Mouse (Mus musculus) MEL (cell line): ENCODE measurements around the gene Plcb3. TPM values are rescaled to one million over a fixed set of nuclear protein-coding genes. Genes with fewer than 3 reads are reported as not detected.

Experiments
- DNase-seq: peaks from one replicate; pipeline ENCODE4 v3.0.0; 2011; ENCODE audit warnings: low read depth, low spot score
- H3K27ac ChIP-seq: 2 replicates; pipeline ENCODE4 v1.5.1; 2012; ENCODE audit warnings: low read depth, mild to moderate bottlenecking, control low read depth, low read length, moderate library complexity; ENCODE audit not compliant: control insufficient read depth
- H3K27me3 ChIP-seq, 2 experiments: fragments of 150-350 bp in 1 of 2; sonication (generic) in 1 of 2; 2 replicates each; pipeline ENCODE4 v1.6.1; 2012; ENCODE audit warnings: low read length in 2 of 2, mild to moderate bottlenecking in 2 of 2, improper control_type of control experiment in 1 of 2, moderate library complexity in 1 of 2; ENCODE audit not compliant: insufficient read depth in 2 of 2, control insufficient read depth in 1 of 2
- H3K36me3 ChIP-seq, 2 experiments: 2 replicates each; pipeline ENCODE4 v1.6.1; 2012 to 2014; ENCODE audit warnings: low read length in 2 of 2, improper control_type of control experiment in 1 of 2, inconsistent platforms in 1 of 2, mild to moderate bottlenecking in 1 of 2; ENCODE audit not compliant: insufficient read depth in 2 of 2, control insufficient read depth in 1 of 2
- H3K4me1 ChIP-seq, 2 experiments: fragments of 150-350 bp in 1 of 2; sonication (generic) in 1 of 2; 2 replicates each; pipeline ENCODE4 v1.6.1; 2012; ENCODE audit warnings: low read length in 2 of 2, improper control_type of control experiment in 1 of 2, mild to moderate bottlenecking in 1 of 2; ENCODE audit not compliant: insufficient read depth in 2 of 2, control insufficient read depth in 1 of 2
- H3K4me3 ChIP-seq, 2 experiments: fragments of 150-350 bp in 1 of 2; sonication (generic) in 1 of 2; 2 replicates each; pipeline ENCODE4 v1.5.1; 2012; ENCODE audit warnings: low read depth in 2 of 2, low read length in 2 of 2, mild to moderate bottlenecking in 2 of 2, moderate library complexity in 2 of 2, control low read depth in 1 of 2, improper control_type of control experiment in 1 of 2; ENCODE audit not compliant: control insufficient read depth in 1 of 2, insufficient read depth in 1 of 2
- H3K79me2 ChIP-seq: 2 replicates; pipeline ENCODE4 v1.6.1; 2012; ENCODE audit warnings: mild to moderate bottlenecking, low read length, moderate library complexity; ENCODE audit not compliant: control insufficient read depth, poor library complexity, insufficient read depth
- H3K9ac ChIP-seq: 2 replicates; pipeline ENCODE4 v1.6.1; 2012; ENCODE audit warnings: low read depth, mild to moderate bottlenecking, control low read depth, low read length, moderate library complexity; ENCODE audit not compliant: control insufficient read depth, poor library complexity, severe bottlenecking
- H3K9me3 ChIP-seq: fragments of 150-350 bp; sonication (generic); replicated peaks from 2 replicates; pipeline ENCODE4 v1.6.1; 2012; ENCODE audit warnings: mild to moderate bottlenecking, low read length, improper control_type of control experiment, moderate library complexity; ENCODE audit not compliant: insufficient read depth
- CTCF ChIP-seq, 3 experiments: IDR thresholded peaks in 2 of 3; conservative IDR thresholded peaks in 1 of 3; 2 replicates each; pipeline ENCODE4 v1.5.1; 2011 to 2012; ENCODE audit warnings: low read length in 3 of 3, low read depth in 2 of 3, mild to moderate bottlenecking in 2 of 3, improper control_type of control experiment in 1 of 3, inconsistent platforms in 1 of 3, mixed read lengths in 1 of 3, moderate library complexity in 1 of 3; ENCODE audit not compliant: control insufficient read depth in 1 of 3, insufficient read depth in 1 of 3, poor library complexity in 1 of 3, severe bottlenecking in 1 of 3
- E2F4 ChIP-seq: IDR thresholded peaks from 2 replicates; pipeline ENCODE4 v1.6.1; 2011; ENCODE audit warnings: low read depth, low read length, improper control_type of control experiment, borderline replicate concordance
- ELF1 ChIP-seq: IDR thresholded peaks from 2 replicates; pipeline ENCODE4 v1.6.1; 2014; ENCODE audit warnings: low read depth, mild to moderate bottlenecking, inconsistent platforms, low read length, improper control_type of control experiment, moderate library complexity
- KAT2A ChIP-seq: conservative IDR thresholded peaks from 2 replicates; pipeline ENCODE4 v1.6.1; 2012; ENCODE audit warnings: low read depth, low read length, improper control_type of control experiment, inconsistent platforms
- MAX ChIP-seq: IDR thresholded peaks from 2 replicates; pipeline ENCODE4 v1.6.1; 2011; ENCODE audit warnings: low read length, improper control_type of control experiment
- MAZ ChIP-seq: IDR thresholded peaks from 2 replicates; pipeline ENCODE4 v1.6.1; 2012; ENCODE audit warnings: low read depth, mild to moderate bottlenecking, inconsistent platforms, low read length, improper control_type of control experiment
- MEF2A ChIP-seq: IDR thresholded peaks from 2 replicates; pipeline ENCODE4 v1.6.1; 2014; ENCODE audit warnings: low read depth, mild to moderate bottlenecking, inconsistent platforms, low read length, improper control_type of control experiment; ENCODE audit not compliant: poor library complexity, insufficient replicate concordance, severe bottlenecking; ENCODE audit errors: extremely low read depth
- MYB ChIP-seq: IDR thresholded peaks from 2 replicates; pipeline ENCODE4 v1.6.1; 2011; ENCODE audit warnings: mild to moderate bottlenecking, low read depth, low read length, improper control_type of control experiment
- POLR2A ChIP-seq, 2 experiments: IDR thresholded peaks; 2 replicates each; pipeline ENCODE4 v1.6.1; 2011 to 2012; ENCODE audit warnings: low read length in 2 of 2, mild to moderate bottlenecking in 2 of 2, control low read depth in 1 of 2, improper control_type of control experiment in 1 of 2, low read depth in 1 of 2, moderate library complexity in 1 of 2; ENCODE audit not compliant: control insufficient read depth in 1 of 2, insufficient read depth in 1 of 2, poor library complexity in 1 of 2
- POLR2AphosphoS2 ChIP-seq: IDR thresholded peaks from 2 replicates; pipeline ENCODE4 v1.6.1; 2011; ENCODE audit warnings: low read length, improper control_type of control experiment
- POLR2AphosphoS5 ChIP-seq: IDR thresholded peaks from 2 replicates; pipeline ENCODE4 v1.6.1; 2012; ENCODE audit warnings: low read depth, borderline replicate concordance, mild to moderate bottlenecking, inconsistent platforms, low read length, moderate library complexity, mixed read lengths
- RAD21 ChIP-seq: IDR thresholded peaks from 2 replicates; pipeline ENCODE4 v1.6.1; 2011; ENCODE audit warnings: mild to moderate bottlenecking, low read depth, low read length, improper control_type of control experiment
- RCOR1 ChIP-seq: IDR thresholded peaks from 2 replicates; pipeline ENCODE4 v1.6.1; 2012; ENCODE audit warnings: low read depth, mild to moderate bottlenecking, inconsistent platforms, low read length, improper control_type of control experiment
- SIN3A ChIP-seq: IDR thresholded peaks from 2 replicates; pipeline ENCODE4 v1.6.1; 2012; ENCODE audit warnings: low read length, improper control_type of control experiment, inconsistent platforms
- SMC3 ChIP-seq: IDR thresholded peaks from 2 replicates; pipeline ENCODE4 v1.6.1; 2011; ENCODE audit warnings: low read depth, low read length, improper control_type of control experiment
- TAL1 ChIP-seq: IDR thresholded peaks from 2 replicates; pipeline ENCODE4 v1.6.1; 2012; ENCODE audit warnings: mild to moderate bottlenecking, inconsistent platforms, low read length, moderate library complexity, mixed read lengths
- TCF12 ChIP-seq: IDR thresholded peaks from 2 replicates; pipeline ENCODE4 v1.6.1; 2014; ENCODE audit warnings: low read depth, mild to moderate bottlenecking, inconsistent platforms, low read length, improper control_type of control experiment, moderate library complexity
- ZC3H11A ChIP-seq: IDR thresholded peaks from 2 replicates; pipeline ENCODE4 v1.6.1; 2012; ENCODE audit warnings: low read depth, mild to moderate bottlenecking, inconsistent platforms, low read length, improper control_type of control experiment
- ZKSCAN1 ChIP-seq: IDR thresholded peaks from 2 replicates; pipeline ENCODE4 v1.6.1; 2012; ENCODE audit warnings: low read depth, mild to moderate bottlenecking, inconsistent platforms, low read length, improper control_type of control experiment, moderate library complexity
- ZMIZ1 ChIP-seq: IDR thresholded peaks from 2 replicates; pipeline ENCODE4 v1.6.1; 2012; ENCODE audit warnings: low read depth, mild to moderate bottlenecking, inconsistent platforms, low read length, improper control_type of control experiment, moderate library complexity
- ZNF384 ChIP-seq: IDR thresholded peaks from 2 replicates; pipeline ENCODE4 v1.6.1; 2012; ENCODE audit warnings: low read depth, mild to moderate bottlenecking, inconsistent platforms, low read length, improper control_type of control experiment
- polyA plus RNA-seq, 2 experiments: library from polyadenylated mRNA; stranded (reverse) in 1 of 2; unstranded in 1 of 2; fragments of >175 nt in 1 of 2; fragments of >200 nt in 1 of 2; gene quantifications; 2 replicates each; pipeline versions ENCODE4 v1.2.1 to v1.2.4; 2012; ENCODE audit warnings: low replicate concordance in 2 of 2, low read depth in 1 of 2; ENCODE audit not compliant: insufficient read length in 2 of 2, insufficient read depth in 1 of 2, missing spikeins in 1 of 2
- total RNA-seq: library from RNA; depleted of rRNA; stranded (reverse); fragments of 300-350 nt; gene quantifications from 2 replicates; pipeline ENCODE4 v1.2.3, GENCODE M21; 2012

Gene Plcb3
- total and polyA plus RNA-seq, 3 experiments = 12.6 to 30.8 TPM; not detected in 1

DNA sequence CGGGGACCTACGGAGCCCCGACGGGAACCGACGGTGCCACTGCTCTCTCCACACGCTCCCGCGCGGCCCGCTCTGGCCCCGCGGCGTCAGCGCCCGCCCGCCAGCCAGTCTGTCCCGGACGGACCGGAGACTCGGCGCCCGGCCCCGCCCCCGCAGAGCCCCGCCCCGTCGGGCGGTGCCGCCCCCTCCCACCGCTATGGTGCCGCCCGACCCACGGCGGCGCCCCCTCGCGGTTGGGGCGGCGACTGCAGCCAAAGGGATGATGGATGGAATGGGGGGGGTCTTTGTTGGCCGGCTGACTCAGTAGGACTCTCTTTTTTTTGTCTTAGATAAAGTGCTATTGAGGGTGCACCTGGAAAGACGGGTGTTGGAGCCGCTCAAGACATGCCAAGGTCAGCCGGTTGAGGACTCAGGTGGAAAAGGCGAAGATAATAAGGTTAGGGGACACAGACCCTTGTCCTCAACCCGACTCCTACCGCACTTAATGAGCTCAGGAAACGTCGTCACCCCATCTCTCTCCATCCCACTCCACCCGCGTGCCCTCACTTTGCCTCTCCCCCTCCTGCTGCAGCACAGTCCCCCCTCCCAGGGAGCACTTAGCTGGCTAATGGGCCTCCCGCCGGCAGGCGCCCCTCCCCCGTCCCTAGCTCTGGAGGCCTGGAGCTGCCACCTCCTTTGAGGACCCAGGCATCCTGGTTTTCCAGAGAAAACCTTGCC lies 6.4 kb downstream of the Plcb3 start:
- peak overlapping the region; percentile 59 for H3K9ac ChIP-seq
- peak overlapping the region; percentile 49 to 75 for H3K4me3 ChIP-seq
- no peak overlapping the region for H3K27ac ChIP-seq
- no peaks in the 10 kb centered on the region for H3K9me3 ChIP-seq
- H3K4me1 ChIP-seq = peaks cover 4 to 40% of the 10 kb centered on the region in 2 experiments
- no peaks in the 10 kb centered on the region for H3K27me3 ChIP-seq
- peaks cover 0 to 18% of the 10 kb centered on the region in 2 experiments; a peak in 2 of 4 replicates for H3K36me3 ChIP-seq
- TF ChIP-seq CTCF (IDR thresholded peaks at IDR 0.05 in 2 of 3, conservative IDR thresholded peaks at IDR 0.05 in 1 of 3; ENCODE audit: control insufficient read depth in 1 of 3, insufficient read depth in 1 of 3, low read depth in 2 of 3, low read length in 3 of 3, poor library complexity in 1 of 3, severe bottlenecking in 1 of 3) (peak; percentile 52 to 89 (median 60)), MAX (no peak), POLR2A (IDR thresholded peaks at IDR 0.05; ENCODE audit: control insufficient read depth in 1 of 2, insufficient read depth in 1 of 2, low read depth in 1 of 2, low read length in 2 of 2, poor library complexity in 1 of 2) (peak; percentile 68 to 71; a peak in 3 of 4 replicates)
- DNase-seq = peak; percentile 74
- no peaks in the 10 kb centered on the region; the same call in 1 of the 2 replicates for H3K79me2 ChIP-seq

DNA sequence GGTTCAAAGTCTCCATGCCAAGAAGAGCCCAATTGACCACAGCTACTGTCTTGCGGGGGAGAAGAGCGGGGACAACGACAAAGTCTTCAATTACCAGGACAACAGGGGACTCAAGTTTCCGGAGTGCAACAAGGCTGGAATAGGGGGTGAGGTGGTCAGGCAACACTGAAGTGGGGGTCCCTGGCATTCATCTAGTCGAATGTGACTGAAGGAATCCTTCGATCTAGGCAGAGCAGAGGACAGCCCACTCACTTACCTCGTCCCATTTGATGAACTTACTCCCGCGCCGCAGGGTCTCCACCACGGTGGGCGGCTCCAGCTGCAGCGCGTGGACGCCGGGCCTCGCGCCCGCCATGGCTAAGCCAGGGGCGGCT lies 7.0 kb downstream of the Plcb3 start:
- Histone ChIP-seq H3K9ac (peak overlapping the region; percentile 59), H3K4me1 (peaks cover 4 to 40% of the 10 kb centered on the region in 2 experiments), H3K36me3 (peaks cover 0 to 18% of the 10 kb centered on the region in 2 experiments; a peak in 2 of 4 replicates), H3K27ac (no peak overlapping the region), H3K27me3 (no peaks in the 10 kb centered on the region), H3K4me3 (peak overlapping the region; percentile 49 to 75), H3K79me2 (no peaks in the 10 kb centered on the region; the same call in 1 of the 2 replicates), H3K9me3 (no peaks in the 10 kb centered on the region)
- DNase-seq = peak; percentile 60
- TF ChIP-seq E2F4 = no peak
- no peak for TF ChIP-seq POLR2AphosphoS5
- no peak for TF ChIP-seq KAT2A
- TF ChIP-seq RCOR1 = no peak
- no peak for TF ChIP-seq POLR2A (IDR thresholded peaks at IDR 0.05; ENCODE audit: control insufficient read depth in 1 of 2, insufficient read depth in 1 of 2, low read depth in 1 of 2, low read length in 2 of 2, poor library complexity in 1 of 2)
- TF ChIP-seq MAZ = no peak
- TF ChIP-seq ZMIZ1 = no peak
- no peak for TF ChIP-seq POLR2AphosphoS2
- TF ChIP-seq ZKSCAN1 = no peak
- no peak for TF ChIP-seq TAL1
- TF ChIP-seq ZNF384 = no peak
- no peak for TF ChIP-seq TCF12
- TF ChIP-seq RAD21 = no peak
- no peak for TF ChIP-seq MEF2A
- TF ChIP-seq ZC3H11A = no peak
- no peak for TF ChIP-seq ELF1
- no peak for TF ChIP-seq SIN3A
- no peak for TF ChIP-seq SMC3
- TF ChIP-seq MYB = no peak
